Mouse (Mus musculus): ENCODE data around the gene Rab5c. TPM values are rescaled to one million over a fixed set of nuclear protein-coding genes. Genes with fewer than 3 reads are reported as not detected.

Rab5c gene
- polyA plus RNA-seq, 2 experiments: 73.2 to 188 TPM

- Histone ChIP-seq H3K27ac (replicated peaks; ENCODE audit: low read depth, low read length) (no peak overlapping the region), H3K9ac (ENCODE audit: low read depth, low read length, severe bottlenecking) (no peak overlapping the region), H3K9me3 (ENCODE audit: control insufficient read depth, low read length) (no peaks in the 10 kb centered on the region), H3K27me3 (ENCODE audit: control insufficient read depth, insufficient read depth, low read length) (peaks cover 6% of the 10 kb centered on the region; the same call in 1 of the 2 replicates), H3K36me3 (ENCODE audit: control insufficient read depth, insufficient read depth, low read length) (no peaks in the 10 kb centered on the region), H3K4me2 (replicated peaks; ENCODE audit: low read depth, low read length, severe bottlenecking) (no peak overlapping the region), H3K4me3 (replicated peaks; ENCODE audit: low read length) (no peak overlapping the region), H3K4me1 (ENCODE audit: control insufficient read depth, insufficient read depth, low read length) (peaks cover 8% of the 10 kb centered on the region; the same call in 1 of the 2 replicates)
- TF ChIP-seq POLR2A (IDR thresholded peaks at IDR 0.05; ENCODE audit: borderline replicate concordance, extremely low read depth, insufficient read depth, insufficient read length): no peak
- WGBS: 59% methylated on average over 2 of the region's 2 CpGs
- no peak for DNase-seq (ENCODE audit: low spot score)
- ATAC-seq (ENCODE audit: low FRiP score, low read depth): no peak
Observed at GRCm38 (mm10) chr11:100671956-100672355, 66.1 kb downstream of the Rab5c start.

DNA sequence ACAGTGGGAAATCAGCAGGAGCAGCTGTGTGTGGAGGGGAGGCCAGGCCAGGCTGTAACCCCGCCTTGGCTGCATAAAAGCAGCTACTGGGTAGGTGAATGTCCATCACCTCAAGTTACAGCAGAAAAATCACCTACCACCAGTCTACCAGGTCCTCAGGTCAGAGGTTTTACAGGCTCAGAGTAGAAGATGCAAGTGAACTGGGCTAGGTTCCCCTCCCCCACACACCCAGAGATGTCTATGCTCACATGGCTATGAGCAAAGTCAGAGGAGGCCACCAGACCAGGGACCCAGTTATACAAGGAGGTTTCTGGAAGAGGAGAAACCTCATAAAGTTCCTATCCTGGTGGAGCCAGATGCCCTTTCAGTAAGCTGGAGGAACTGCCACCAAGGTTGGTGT lies 67.0 kb downstream of the Rab5c start:
- H3K27ac ChIP-seq (replicated peaks; ENCODE audit: low read depth, low read length): no peak overlapping the region
- ATAC-seq (ENCODE audit: low FRiP score, low read depth) (no peak), DNase-seq (ENCODE audit: low spot score) (no peak)
- H3K9me3 ChIP-seq (ENCODE audit: control insufficient read depth, low read length): no peaks in the 10 kb centered on the region
- H3K27me3 ChIP-seq (ENCODE audit: control insufficient read depth, insufficient read depth, low read length): peaks cover 6% of the 10 kb centered on the region; the same call in 1 of the 2 replicates
- H3K4me1 ChIP-seq (ENCODE audit: control insufficient read depth, insufficient read depth, low read length): peaks cover 8% of the 10 kb centered on the region; the same call in 1 of the 2 replicates
- H3K4me3 ChIP-seq (replicated peaks; ENCODE audit: low read length): no peak overlapping the region
- no peak overlapping the region for H3K9ac ChIP-seq (ENCODE audit: low read depth, low read length, severe bottlenecking)
- no peaks in the 10 kb centered on the region for H3K36me3 ChIP-seq (ENCODE audit: control insufficient read depth, insufficient read depth, low read length)
- 59% methylated on average over 1 of the region's 1 CpGs for WGBS
- no peak overlapping the region for H3K4me2 ChIP-seq (replicated peaks; ENCODE audit: low read depth, low read length, severe bottlenecking)
- no peak for TF ChIP-seq POLR2A (IDR thresholded peaks at IDR 0.05; ENCODE audit: borderline replicate concordance, extremely low read depth, insufficient read depth, insufficient read length)

Other genes with a start within 250 kb of the Rab5c start
- gene Acly, start 210.2 kb downstream of the Rab5c start, polyA plus RNA-seq (2012; rRNA removed): 108 and 118 TPM in 2 replicates
- 156 and 159 TPM in 2 replicates for gene Acly, start 210.2 kb downstream of the Rab5c start, polyA plus RNA-seq (2014; fragmentation: Nextera tagmentation; extraction: Ambion mirVana)
- gene Ttc25, start 192.6 kb downstream of the Rab5c start, polyA plus RNA-seq (2012; rRNA removed): 0.42 and 0.55 TPM in 2 replicates
- gene Ttc25, start 192.6 kb downstream of the Rab5c start, polyA plus RNA-seq (2014; fragmentation: Nextera tagmentation; extraction: Ambion mirVana): 0.14 and 0.40 TPM in 2 replicates
- 15.9 and 17.0 TPM in 2 replicates for gene Cnp, start 163.3 kb downstream of the Rab5c start, polyA plus RNA-seq (2012; rRNA removed)
- gene Cnp, start 163.3 kb downstream of the Rab5c start, polyA plus RNA-seq (2014; fragmentation: Nextera tagmentation; extraction: Ambion mirVana): 21.3 and 26.0 TPM in 2 replicates
- gene Nkiras2, start 119.0 kb downstream of the Rab5c start, polyA plus RNA-seq (2012; rRNA removed): 68.7 and 90.5 TPM in 2 replicates
- gene Nkiras2, start 119.0 kb downstream of the Rab5c start, polyA plus RNA-seq (2014; fragmentation: Nextera tagmentation; extraction: Ambion mirVana): 76.4 and 82.9 TPM in 2 replicates
- gene Dnajc7, start 118.0 kb downstream of the Rab5c start, polyA plus RNA-seq (2012; rRNA removed): 179 and 225 TPM in 2 replicates
- 73.3 and 74.1 TPM in 2 replicates for gene Dnajc7, start 118.0 kb downstream of the Rab5c start, polyA plus RNA-seq (2014; fragmentation: Nextera tagmentation; extraction: Ambion mirVana)
- gene Zfp385c, start 45.8 kb downstream of the Rab5c start, polyA plus RNA-seq (2012; rRNA removed): 6.4 and 10.0 TPM in 2 replicates
- 0.72 and 1.5 TPM in 2 replicates for gene Zfp385c, start 45.8 kb downstream of the Rab5c start, polyA plus RNA-seq (2014; fragmentation: Nextera tagmentation; extraction: Ambion mirVana)
- 3.2 and 3.9 TPM in 2 replicates for gene Dhx58, start 33.9 kb downstream of the Rab5c start, polyA plus RNA-seq (2012; rRNA removed)
- gene Dhx58, start 33.9 kb downstream of the Rab5c start, polyA plus RNA-seq (2014; fragmentation: Nextera tagmentation; extraction: Ambion mirVana): 2.2 and 2.3 TPM in 2 replicates
- 70.8 and 78.1 TPM in 2 replicates for gene Kat2a, start 25.8 kb downstream of the Rab5c start, polyA plus RNA-seq (2012; rRNA removed)
- gene Kat2a, start 25.8 kb downstream of the Rab5c start, polyA plus RNA-seq (2014; fragmentation: Nextera tagmentation; extraction: Ambion mirVana): 55.8 and 57.4 TPM in 2 replicates
- not detected in 2 replicates for gene Hspb9, start 24.4 kb downstream of the Rab5c start, polyA plus RNA-seq (2012; rRNA removed)
- gene Hspb9, start 24.4 kb downstream of the Rab5c start, polyA plus RNA-seq (2014; fragmentation: Nextera tagmentation; extraction: Ambion mirVana): 0.77 TPM in 1 of 2 replicates, not detected in the other
- gene Kcnh4, start 21.7 kb upstream of the Rab5c start, polyA plus RNA-seq (2012; rRNA removed): 0.09 TPM in 2 replicates
- not detected in 2 replicates for gene Kcnh4, start 21.7 kb upstream of the Rab5c start, polyA plus RNA-seq (2014; fragmentation: Nextera tagmentation; extraction: Ambion mirVana)
- gene Hcrt, start 24.7 kb upstream of the Rab5c start, polyA plus RNA-seq (2012; rRNA removed): not detected in 2 replicates
- not detected in 2 replicates for gene Hcrt, start 24.7 kb upstream of the Rab5c start, polyA plus RNA-seq (2014; fragmentation: Nextera tagmentation; extraction: Ambion mirVana)
- gene Ghdc, start 32.7 kb upstream of the Rab5c start, polyA plus RNA-seq (2012; rRNA removed): 12.1 and 14.0 TPM in 2 replicates
- 3.7 and 5.7 TPM in 2 replicates for gene Ghdc, start 32.7 kb upstream of the Rab5c start, polyA plus RNA-seq (2014; fragmentation: Nextera tagmentation; extraction: Ambion mirVana)
- 24.4 and 27.0 TPM in 2 replicates for gene Stat5b, start 112.5 kb upstream of the Rab5c start, polyA plus RNA-seq (2012; rRNA removed)
- 21.9 and 22.1 TPM in 2 replicates for gene Stat5b, start 112.5 kb upstream of the Rab5c start, polyA plus RNA-seq (2014; fragmentation: Nextera tagmentation; extraction: Ambion mirVana)
- 8.0 and 11.3 TPM in 2 replicates for gene Stat5a, start 121.1 kb upstream of the Rab5c start, polyA plus RNA-seq (2012; rRNA removed)
- 5.3 and 7.8 TPM in 2 replicates for gene Stat5a, start 121.1 kb upstream of the Rab5c start, polyA plus RNA-seq (2014; fragmentation: Nextera tagmentation; extraction: Ambion mirVana)
- gene Stat3, start 201.3 kb upstream of the Rab5c start, polyA plus RNA-seq (2012; rRNA removed): 56.1 and 66.2 TPM in 2 replicates
- 63.0 and 65.9 TPM in 2 replicates for gene Stat3, start 201.3 kb upstream of the Rab5c start, polyA plus RNA-seq (2014; fragmentation: Nextera tagmentation; extraction: Ambion mirVana)
- 81.3 and 96.8 TPM in 2 replicates for gene Cavin1, start 232.7 kb upstream of the Rab5c start, polyA plus RNA-seq (2012; rRNA removed)
- gene Cavin1, start 232.7 kb upstream of the Rab5c start, polyA plus RNA-seq (2014; fragmentation: Nextera tagmentation; extraction: Ambion mirVana): 128 and 135 TPM in 2 replicates